Mouse (Mus musculus): ENCODE measurements around the gene Stkld1. TPM values are rescaled to one million over a fixed set of nuclear protein-coding genes. Genes with fewer than 3 reads are reported as not detected.

Stkld1 gene
- total and polyA plus RNA-seq, 3 experiments: 0.13 to 0.29 (median 0.19) TPM

- Histone ChIP-seq H3K4me3 (replicated peaks in 1 of 3; ENCODE audit: low read depth in 2 of 3, low read length in 2 of 3, poor library complexity in 1 of 3) (peak overlapping the region; percentile 83 to 94 (median 94)), H3K4me1 (ENCODE audit: control insufficient read depth in 1 of 2, insufficient read depth in 2 of 2) (peaks cover 22 to 73% of the 10 kb centered on the region in 2 experiments), H3K9ac (ENCODE audit: insufficient read depth, low read depth) (peak overlapping the region; percentile 96), H3K4me2 (ENCODE audit: insufficient read depth, low read depth, poor library complexity, severe bottlenecking) (peak overlapping the region; percentile 89; the same call in 1 of the 2 replicates), H3K36me3 (replicated peaks in 1 of 2; ENCODE audit: control insufficient read depth in 1 of 2, insufficient read depth in 1 of 2, low read length in 1 of 2) (peaks cover 22 to 40% of the 10 kb centered on the region in 2 experiments), H3K79me2 (replicated peaks; ENCODE audit: control insufficient read depth, extremely low read depth, insufficient read depth, poor library complexity, severe bottlenecking) (peaks cover 51% of the 10 kb centered on the region), H3K27ac (ENCODE audit: insufficient read depth, low read depth) (peak overlapping the region; percentile 61), H3K9me3 (replicated peaks; ENCODE audit: low read length) (no peaks in the 10 kb centered on the region), H3K27me3 (replicated peaks) (no peaks in the 10 kb centered on the region)
- dilution Hi-C loops (cut with MboI; ENCODE audit: extremely low pct_ligation_motif_present, extremely low pct_unique_long_range_greater_than_20kb, low sequenced_read_pairs): no loop called here
- in situ Hi-C loops (cut with MboI; ENCODE audit: low pct_ligation_motif_present, low pct_unique_long_range_greater_than_20kb, low sequenced_read_pairs): no loop called here
- no peak for TF ChIP-seq HCFC1 (IDR thresholded peaks at IDR 0.05; ENCODE audit: low read depth, low read length)
- TF ChIP-seq MYC (IDR thresholded peaks at IDR 0.05; ENCODE audit: low read depth, low read length): no peak
- TF ChIP-seq SIN3A (IDR thresholded peaks at IDR 0.05; ENCODE audit: low read length): peak; percentile 74
- TF ChIP-seq KAT2A (IDR thresholded peaks at IDR 0.05; ENCODE audit: insufficient replicate concordance, low read length): 0 out of 2 replicates have a peak, but pooled peaks have one; percentile 24
- no peak for TF ChIP-seq MEF2A (IDR thresholded peaks at IDR 0.05; ENCODE audit: borderline replicate concordance, low read depth, low read length)
- TF ChIP-seq ZKSCAN1 (IDR thresholded peaks at IDR 0.05; ENCODE audit: borderline replicate concordance, low read depth, low read length): no peak
- no peak for TF ChIP-seq USF1 (IDR thresholded peaks at IDR 0.05; ENCODE audit: low read depth, low read length)
- no peak for TF ChIP-seq BHLHE40 (IDR thresholded peaks at IDR 0.05; ENCODE audit: low read depth, low read length)
- no peak for TF ChIP-seq MAX (IDR thresholded peaks at IDR 0.05; ENCODE audit: low read length)
- TF ChIP-seq UBTF (IDR thresholded peaks at IDR 0.05; ENCODE audit: low read depth, low read length): no peak
- TF ChIP-seq IRF4 (IDR thresholded peaks at IDR 0.05; ENCODE audit: low read depth, low read length): no peak
- no peak for TF ChIP-seq GABPA (IDR thresholded peaks at IDR 0.05; ENCODE audit: insufficient replicate concordance, low read depth, low read length)
- TF ChIP-seq E2F4 (IDR thresholded peaks at IDR 0.05; ENCODE audit: insufficient replicate concordance, low read depth, low read length): no peak
- TF ChIP-seq ZNF384 (IDR thresholded peaks at IDR 0.05; ENCODE audit: low read depth, low read length): no peak
- no peak for TF ChIP-seq CTCF (conservative IDR thresholded peaks at IDR 0.05 in 1 of 2, IDR thresholded peaks at IDR 0.05 in 1 of 2; ENCODE audit: low read depth in 2 of 2, low read length in 2 of 2)
- 0 out of 2 replicates have a peak, but pooled peaks have one; percentile 21 for TF ChIP-seq TBP (conservative IDR thresholded peaks at IDR 0.05; ENCODE audit: low read depth, low read length)
- TF ChIP-seq ETS1 (conservative IDR thresholded peaks at IDR 0.05; ENCODE audit: low read depth, low read length): no peak
- no peak for TF ChIP-seq CHD2 (IDR thresholded peaks at IDR 0.05; ENCODE audit: low read length)
- no peak for TF ChIP-seq PAX5 (IDR thresholded peaks at IDR 0.05; ENCODE audit: low read length)
- no peak for TF ChIP-seq RCOR1 (conservative IDR thresholded peaks at IDR 0.05; ENCODE audit: low read depth, low read length)
- no peak for TF ChIP-seq TCF12 (IDR thresholded peaks at IDR 0.05; ENCODE audit: low read depth, low read length)
- no peak; the same call in 1 of the 2 replicates for TF ChIP-seq MXI1 (IDR thresholded peaks at IDR 0.05; ENCODE audit: low read depth, low read length)
- no peak for TF ChIP-seq ZMIZ1 (IDR thresholded peaks at IDR 0.05; ENCODE audit: low read depth, low read length)
- TF ChIP-seq JUND (conservative IDR thresholded peaks at IDR 0.05; ENCODE audit: low read depth, low read length): no peak
- no peak for TF ChIP-seq MAZ (IDR thresholded peaks at IDR 0.05; ENCODE audit: low read depth, low read length)
- no peak for TF ChIP-seq POLR2A (IDR thresholded peaks at IDR 0.05; ENCODE audit: low read depth, low read length)
- no peak for DNase-seq (ENCODE audit: extremely low read depth)
Observed at GRCm38 (mm10) chr2:26932473-26933303, 1.2 kb upstream of the Stkld1 start.

All from CH12.LX (cell line).